Mouse (Mus musculus) B cell, adult 2 months (primary cell): ENCODE data around the gene 9430038I01Rik.

Experiments used
- DNase-seq, 2 experiments: peaks; one replicate each; pipeline ENCODE4 v3.0.0; 2022

Gene 9430038I01Rik

GRCm38 (mm10) chr7:137365056-137365455, 45.5 kb downstream of the 9430038I01Rik start:
- no peak for DNase-seq

DNA sequence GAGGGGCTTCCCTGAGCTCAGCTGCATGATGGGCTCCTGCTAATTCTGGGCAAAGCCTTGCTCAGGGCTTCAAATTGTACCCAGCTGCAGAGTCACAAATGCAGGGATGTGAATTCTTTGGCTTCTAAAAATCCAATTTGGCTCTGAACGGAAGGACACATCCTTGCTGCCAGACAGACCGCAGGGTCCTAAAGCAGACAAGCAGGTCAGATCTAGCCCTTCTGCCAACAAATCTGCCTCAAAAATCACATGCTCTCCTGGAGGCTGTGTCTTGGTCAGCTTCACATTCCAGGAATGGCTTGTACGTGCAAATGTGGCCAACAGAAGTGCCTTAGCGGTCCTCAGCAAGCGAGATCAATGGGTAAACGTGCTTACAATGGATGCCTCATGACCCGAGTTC, 46.0 kb downstream of the 9430038I01Rik start:
- DNase-seq = no peak

DNA sequence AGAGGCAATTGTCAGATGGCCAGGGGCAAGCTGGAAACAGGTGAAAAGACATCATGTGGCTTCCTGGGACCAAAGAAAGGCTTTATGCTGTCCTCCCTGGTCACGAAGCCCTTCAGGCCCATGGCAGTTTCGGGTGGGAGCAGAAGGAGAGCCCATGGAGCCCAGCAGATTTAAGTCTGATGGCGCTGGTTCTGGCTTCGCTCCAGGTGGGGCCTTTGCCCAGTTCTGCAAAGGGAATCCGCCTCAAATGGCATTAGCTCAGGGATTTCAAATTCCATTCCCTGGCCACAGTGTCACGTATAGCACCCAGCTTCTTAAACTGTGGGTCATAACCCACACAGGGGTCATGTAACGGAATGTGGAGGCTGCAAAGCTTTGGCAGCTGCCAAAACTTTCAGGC, 63.7 kb downstream of the 9430038I01Rik start:
- no peak for DNase-seq

GRCm38 (mm10) chr7:137346068-137346467, 64.5 kb downstream of the 9430038I01Rik start:
- DNase-seq = no peak

DNA sequence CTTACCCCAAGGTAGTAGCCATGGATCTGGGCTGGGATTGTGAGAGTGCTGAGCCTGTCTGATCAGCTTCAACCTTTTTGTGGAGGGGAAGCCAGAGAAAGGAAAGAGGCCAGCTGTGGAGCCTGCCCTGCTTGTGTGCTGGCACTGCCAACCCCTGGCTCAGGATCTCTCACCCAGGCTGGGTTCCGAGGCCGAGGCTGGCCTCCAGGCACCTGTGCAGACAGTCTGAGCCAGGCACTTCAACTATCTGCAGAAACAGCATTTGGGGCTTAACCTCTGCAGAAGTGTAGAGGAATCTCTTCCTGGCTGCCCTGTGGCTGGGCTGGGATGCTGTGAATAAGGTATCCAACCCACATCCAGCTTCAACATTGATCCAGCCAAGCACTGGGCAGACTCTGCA, 76.6 kb downstream of the 9430038I01Rik start:
- no peak for DNase-seq
